Mouse (Mus musculus) left cerebral cortex, adult 8-10 months (tissue): ENCODE results near the gene Olfr1410. TPM values are rescaled to one million over a fixed set of nuclear protein-coding genes. Genes with fewer than 3 reads are reported as not detected.

ENCODE experiments used
- DNase-seq, 2 experiments: peaks; one replicate each; pipeline ENCODE4 v3.0.0; 2022; ENCODE audit warnings: low spot score in 2 of 2
- total RNA-seq, 4 experiments: library from RNA; stranded (reverse); gene quantifications; 2 replicates each; pipeline ENCODE4 v1.2.4; 2022

Gene Olfr1410
- total RNA-seq: not detected

GRCm38 (mm10) chr1:92605482-92605881, at the start of gene Olfr1410:
Gene Olfr1410 (plus strand): TSS chr1:92605782.
- DNase-seq: no peak

- no peak for DNase-seq
Observed at GRCm38 (mm10) chr1:92571022-92571421, 34.6 kb upstream of the Olfr1410 start, which contains the start of gene Olfr1413. Gene Olfr1413 (plus strand): TSS chr1:92571322.

DNA sequence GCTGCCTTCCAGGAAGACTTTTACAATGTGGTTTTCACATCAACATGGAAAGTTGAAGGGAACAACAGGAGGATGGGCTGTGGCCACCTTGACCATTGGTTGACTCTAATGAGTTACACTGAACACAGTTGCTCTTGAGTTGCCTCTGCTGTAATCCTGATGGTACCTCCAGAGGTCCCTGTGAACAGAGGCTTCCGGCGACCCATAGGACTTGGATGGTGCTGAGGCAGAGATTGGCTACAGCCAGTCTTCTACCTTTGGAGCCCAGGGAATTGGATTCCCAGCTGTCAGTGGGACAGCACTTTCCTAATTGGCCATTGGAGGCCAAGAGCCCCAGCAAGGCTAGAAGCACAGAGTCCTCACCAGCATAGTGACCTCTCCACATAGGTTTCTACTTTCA, 20.1 kb upstream of the Olfr1410 start, which contains the start of gene Olfr1412:
Olfr1412 (plus strand) TSS at position 301 of the 400 bp plus-strand sequence.
- DNase-seq: no peak

GRCm38 (mm10) chr1:92594111-92594510, 11.5 kb upstream of the Olfr1410 start, which contains the start of gene Olfr1411:
Gene Olfr1411 (plus strand): TSS chr1:92594411.
- DNase-seq: no peak

- DNase-seq: no peak
Observed at GRCm38 (mm10) chr1:92596019-92596418, 9.6 kb upstream of the Olfr1410 start.

- DNase-seq: no peak
Observed at GRCm38 (mm10) chr1:92607711-92608110, 2.1 kb downstream of the Olfr1410 start.

GRCm38 (mm10) chr1:92611008-92611407, 5.4 kb downstream of the Olfr1410 start:
- DNase-seq: peak; percentile 21 to 43

- no peak for DNase-seq
Observed at GRCm38 (mm10) chr1:92613175-92613574, 7.6 kb downstream of the Olfr1410 start.

- no peak for DNase-seq
Observed at GRCm38 (mm10) chr1:92614516-92614915, 8.9 kb downstream of the Olfr1410 start.

DNA sequence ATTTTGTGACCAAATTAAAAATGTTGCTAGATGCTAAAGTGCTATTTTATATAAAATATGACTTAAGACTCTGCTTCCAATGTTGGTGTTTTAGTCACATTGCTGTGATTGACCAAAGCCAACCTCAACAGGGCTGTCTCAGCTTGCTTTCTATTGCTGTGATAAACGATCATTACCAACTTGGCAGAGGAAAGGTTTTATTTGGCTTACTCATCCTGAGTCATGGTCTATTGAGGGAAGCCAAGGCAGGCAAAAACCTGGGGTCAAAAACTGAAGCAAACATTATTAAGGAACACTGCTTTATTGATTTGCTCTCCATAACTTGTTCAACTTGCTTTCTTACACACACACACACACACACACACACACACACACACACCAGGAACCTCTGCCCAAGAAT, 10.5 kb downstream of the Olfr1410 start:
- DNase-seq: no peak

DNA sequence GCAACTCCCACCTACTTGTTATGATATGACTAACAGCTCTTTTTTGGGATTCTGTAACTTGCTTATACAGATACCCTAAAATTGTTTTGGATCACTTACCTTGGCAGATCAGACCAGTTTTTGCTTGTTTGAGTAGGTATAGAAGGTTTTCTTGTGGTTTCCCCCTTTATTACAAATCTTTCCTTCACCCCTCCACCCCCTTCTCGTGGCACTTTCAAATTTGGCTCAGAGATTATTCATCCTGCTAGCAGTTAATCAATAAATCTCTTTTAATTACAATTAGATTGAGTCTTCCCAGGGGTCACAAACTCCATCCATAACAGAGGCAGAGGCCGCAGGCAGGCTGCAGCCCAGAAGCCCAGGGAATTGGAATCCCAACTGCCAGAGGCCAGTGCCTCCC, 11.9 kb downstream of the Olfr1410 start, which contains the start of gene Olfr12:
Olfr12 (plus strand) TSS at position 301 of the 400 bp plus-strand sequence.
- DNase-seq: no peak

- no peak for DNase-seq
Observed at GRCm38 (mm10) chr1:92618360-92618759, 12.8 kb downstream of the Olfr1410 start.

- no peak for DNase-seq
Observed at GRCm38 (mm10) chr1:92628227-92628626, 22.6 kb downstream of the Olfr1410 start.

DNA sequence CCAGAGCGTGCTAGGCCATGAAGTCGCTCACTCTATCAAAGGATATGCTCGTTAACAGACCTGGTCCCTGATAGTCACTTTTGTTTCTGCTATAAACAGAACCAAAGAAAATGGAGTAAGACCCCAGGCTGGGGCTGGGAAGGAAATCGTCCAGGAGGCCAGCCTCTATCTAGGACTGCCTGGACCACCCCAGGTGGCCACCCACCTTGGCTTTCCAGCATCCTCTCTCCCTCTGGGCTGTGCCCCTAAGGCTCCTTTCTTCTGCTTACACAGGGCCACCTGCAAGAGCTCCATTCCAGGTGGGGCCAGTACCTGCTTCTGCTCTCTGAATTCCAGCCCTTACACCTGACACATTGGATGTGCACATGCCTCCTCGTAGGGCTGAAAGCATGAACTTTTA, 26.6 kb downstream of the Olfr1410 start:
- no peak for DNase-seq

DNA sequence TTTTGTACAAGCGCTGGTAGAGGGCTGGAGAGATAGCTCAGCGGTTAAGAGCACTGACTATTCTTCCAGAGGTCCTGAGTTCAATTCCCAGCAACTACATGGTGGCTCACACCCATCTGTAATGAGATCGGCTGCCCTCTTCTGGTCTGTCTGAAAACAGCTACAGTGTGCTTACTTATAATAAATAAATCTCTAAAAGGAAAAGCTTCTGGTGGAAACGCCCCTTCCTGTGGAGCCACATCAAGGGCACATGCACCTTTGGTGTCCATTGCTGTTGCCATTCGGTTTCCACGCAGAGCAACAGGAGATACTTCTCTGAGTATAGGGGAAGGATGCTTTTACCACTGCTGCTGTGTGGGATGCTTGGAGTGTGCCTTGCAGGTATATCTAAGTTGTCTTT, 27.4 kb downstream of the Olfr1410 start:
- no peak for DNase-seq

GRCm38 (mm10) chr1:92633726-92634125, 28.1 kb downstream of the Olfr1410 start:
- DNase-seq: peak in 1 of 2 experiments; percentile 3

DNA sequence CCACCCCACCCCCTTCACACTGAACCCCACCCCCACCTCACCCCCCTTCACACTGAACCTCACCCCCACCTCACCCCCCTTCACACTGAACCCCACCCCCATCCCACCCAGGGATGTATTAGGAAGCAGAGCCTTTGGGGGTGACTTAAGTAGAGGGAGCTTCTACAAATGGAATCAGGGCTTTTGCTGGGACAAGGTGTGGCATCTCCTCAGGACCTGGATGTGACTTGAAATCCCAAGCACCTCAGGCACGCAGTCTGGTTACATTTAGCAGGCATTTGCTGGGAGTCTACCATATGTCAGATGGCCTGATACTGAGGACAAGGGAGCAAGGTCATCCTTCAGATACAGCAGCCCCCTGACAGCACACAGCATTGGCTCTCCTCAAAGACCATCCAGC, 29.0 kb downstream of the Olfr1410 start:
- DNase-seq: no peak

DNA sequence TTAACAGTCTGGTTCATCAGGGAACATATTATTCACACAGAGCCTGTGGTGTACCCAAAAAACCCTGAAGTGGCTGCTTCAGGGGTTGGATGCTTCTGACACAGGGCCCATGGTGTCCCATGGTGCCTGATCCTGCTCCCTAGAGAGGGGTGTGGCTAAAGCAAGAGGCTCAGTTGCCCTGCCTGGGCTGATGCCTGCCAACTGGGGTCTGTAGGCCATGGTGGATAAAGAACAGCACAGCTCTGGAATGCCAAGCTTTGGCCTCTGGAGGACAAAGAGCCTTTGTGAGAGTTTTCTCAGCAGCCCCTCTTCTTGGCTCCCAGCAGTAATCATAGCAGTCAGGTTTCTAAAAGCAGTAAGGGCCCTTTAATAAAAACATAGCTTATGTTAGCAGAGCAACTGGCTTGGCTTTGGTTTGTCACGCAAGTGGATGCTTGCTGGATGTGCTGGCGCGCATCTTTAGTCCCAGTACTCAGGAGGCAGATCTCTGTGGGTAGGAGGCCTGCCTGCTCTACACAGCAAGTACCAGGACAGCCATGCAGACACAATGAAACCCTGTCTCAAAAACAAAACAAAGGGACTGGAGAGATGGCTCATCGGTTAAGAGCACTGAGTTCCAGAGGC, 29.5 kb downstream of the Olfr1410 start:
- peak in 1 of 2 experiments; percentile 5 for DNase-seq

- no peak for DNase-seq
Observed at GRCm38 (mm10) chr1:92636015-92636414, 30.4 kb downstream of the Olfr1410 start.

GRCm38 (mm10) chr1:92636676-92637075, 31.1 kb downstream of the Olfr1410 start:
- DNase-seq: no peak

GRCm38 (mm10) chr1:92637501-92638172, 32.1 kb downstream of the Olfr1410 start:
- DNase-seq: no peak

DNA sequence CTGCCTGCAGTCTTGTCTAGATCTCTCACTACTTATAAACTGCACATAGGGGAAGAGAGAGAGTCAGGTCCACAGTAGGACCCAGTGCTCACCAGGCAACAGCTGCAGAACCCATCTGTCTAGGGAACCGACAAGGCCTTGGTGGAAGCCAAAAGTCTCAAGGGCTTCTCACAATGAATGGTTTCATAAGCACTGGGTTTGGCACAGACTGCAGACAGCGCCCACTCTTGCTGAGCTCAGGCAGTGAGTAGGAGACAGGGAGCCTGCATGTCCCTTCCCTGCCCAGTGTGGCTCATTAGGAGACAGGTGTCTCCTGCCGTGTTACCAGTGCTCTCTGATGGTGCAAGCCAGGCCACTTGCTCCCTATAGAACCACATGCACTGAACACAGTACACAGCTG, 32.6 kb downstream of the Olfr1410 start:
- DNase-seq: peak in 1 of 2 experiments; percentile 81

GRCm38 (mm10) chr1:92638736-92639135, 33.2 kb downstream of the Olfr1410 start:
- DNase-seq: no peak
